Mouse (Mus musculus) myocyte (in vitro differentiated cells): ENCODE results near the gene Dennd1b. TPM values are rescaled to one million over a fixed set of nuclear protein-coding genes. Genes with fewer than 3 reads are reported as not detected.

Experiments
- H3K27me3 ChIP-seq: one replicate; pipeline ENCODE4 v1.6.1; 2011; ENCODE audit not compliant: control insufficient read depth, insufficient read depth, insufficient read length
- H3K36me3 ChIP-seq: one replicate; pipeline ENCODE4 v1.6.1; 2011; ENCODE audit not compliant: control insufficient read depth, insufficient read depth
- H3K4me2 ChIP-seq: one replicate; pipeline ENCODE4 v1.6.1; 2011; ENCODE audit warnings: low read depth, control low read depth
- H3K4me3 ChIP-seq: one replicate; pipeline ENCODE4 v1.5.1; 2011; ENCODE audit warnings: mild to moderate bottlenecking, control low read depth, moderate library complexity
- H3K79me2 ChIP-seq: one replicate; pipeline ENCODE4 v1.6.1; 2011; ENCODE audit not compliant: control insufficient read depth, insufficient read depth
- H3ac ChIP-seq: one replicate; pipeline ENCODE4 v1.6.1; 2011; ENCODE audit not compliant: control insufficient read depth, insufficient read length
- CEBPB ChIP-seq: IDR thresholded peaks from 2 replicates; pipeline ENCODE4 v1.6.1; 2011; ENCODE audit warnings: mild to moderate bottlenecking, moderate library complexity; ENCODE audit not compliant: poor library complexity, insufficient read depth, severe bottlenecking
- E2F4 ChIP-seq: IDR thresholded peaks from one replicate; pipeline ENCODE4 v1.6.1; 2011; ENCODE audit warnings: mild to moderate bottlenecking, control low read depth, moderate library complexity; ENCODE audit not compliant: insufficient read depth
- MAX ChIP-seq: IDR thresholded peaks from one replicate; pipeline ENCODE4 v1.6.1; 2011; ENCODE audit warnings: low read depth, mild to moderate bottlenecking, control low read depth
- MYOD1 ChIP-seq, 3 experiments: IDR thresholded peaks; one replicate each; pipeline ENCODE4 v1.6.1; 2011; ENCODE audit warnings: control low read depth in 2 of 3, low read depth in 2 of 3, mild to moderate bottlenecking in 2 of 3, moderate library complexity in 1 of 3; ENCODE audit not compliant: insufficient read length in 2 of 3, control insufficient read depth in 1 of 3
- MYOG ChIP-seq, 3 experiments: IDR thresholded peaks; one replicate each; pipeline ENCODE4 v1.6.1; 2011; ENCODE audit warnings: control low read depth in 2 of 3, low read depth in 2 of 3, mild to moderate bottlenecking in 2 of 3; ENCODE audit not compliant: insufficient read length in 2 of 3, control insufficient read depth in 1 of 3, insufficient read depth in 1 of 3
- POLR2A ChIP-seq: IDR thresholded peaks from one replicate; pipeline ENCODE4 v1.6.1; 2011; ENCODE audit warnings: low read depth, mild to moderate bottlenecking, control low read depth, moderate library complexity; ENCODE audit not compliant: insufficient read length
- POLR2AphosphoS2 ChIP-seq: IDR thresholded peaks from one replicate; pipeline ENCODE4 v1.6.1; 2011; ENCODE audit warnings: low read depth, control low read depth; ENCODE audit not compliant: insufficient read length
- REST ChIP-seq: IDR thresholded peaks from one replicate; pipeline ENCODE4 v1.6.1; 2011; ENCODE audit warnings: mild to moderate bottlenecking, control low read depth, moderate library complexity; ENCODE audit not compliant: insufficient read depth, insufficient read length
- SRF ChIP-seq: IDR thresholded peaks from one replicate; pipeline ENCODE4 v1.6.1; 2011; ENCODE audit warnings: low read depth; ENCODE audit not compliant: control insufficient read depth, insufficient read length
- TCF12 ChIP-seq: IDR thresholded peaks from one replicate; pipeline ENCODE4 v1.6.1; 2011; ENCODE audit warnings: mild to moderate bottlenecking, control low read depth; ENCODE audit not compliant: poor library complexity, insufficient read depth, severe bottlenecking
- TCF3 ChIP-seq: IDR thresholded peaks from one replicate; pipeline ENCODE4 v1.6.1; 2011; ENCODE audit warnings: low read depth, control low read depth; ENCODE audit not compliant: insufficient read length
- USF1 ChIP-seq: IDR thresholded peaks from one replicate; pipeline ENCODE4 v1.6.1; 2011; ENCODE audit warnings: low read depth, mild to moderate bottlenecking, control low read depth, moderate library complexity
- polyA plus RNA-seq: library from polyadenylated mRNA; unstranded; fragments of >200 nt; fragmentation: generic; extraction: Trizol; gene quantifications from one replicate; pipeline ENCODE4 v1.2.1, GENCODE M21; 2012; ENCODE audit warnings: missing spikeins

The Dennd1b gene
- polyA plus RNA-seq, 1 experiment, result 1.3 TPM

DNA sequence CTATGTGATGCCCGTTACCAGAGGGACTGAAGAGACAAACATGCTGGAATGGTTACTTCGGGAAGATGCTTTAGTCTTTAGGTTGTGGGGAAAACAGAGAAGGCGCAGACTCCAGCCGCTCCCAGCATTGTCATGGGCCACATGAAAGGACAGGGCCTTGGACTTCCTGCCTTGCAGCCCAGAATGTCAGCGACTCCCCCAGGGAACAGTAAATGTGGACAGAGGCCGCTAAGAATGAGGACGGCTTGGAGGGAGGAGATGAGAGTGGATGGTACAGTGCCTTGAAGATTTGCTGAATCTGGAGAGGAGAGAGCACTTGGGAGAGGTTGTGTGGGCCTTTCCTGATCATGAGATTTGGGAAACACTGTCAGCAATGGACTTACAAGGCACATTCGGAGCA is 252.1 kb downstream of the Dennd1b start:
- Histone ChIP-seq H3K79me2 (no peaks in the 10 kb centered on the region), H3K4me2 (no peak overlapping the region), H3K27me3 (no peaks in the 10 kb centered on the region), H3K4me3 (no peak overlapping the region), H3ac (no peak overlapping the region), H3K36me3 (no peaks in the 10 kb centered on the region)
- no peak for TF ChIP-seq USF1
- no peak for TF ChIP-seq MYOD1 (IDR thresholded peaks at IDR 0.05; ENCODE audit: control insufficient read depth in 1 of 3, insufficient read length in 2 of 3, low read depth in 2 of 3)
- TF ChIP-seq MAX, result no peak
- no peak for TF ChIP-seq TCF12

DNA sequence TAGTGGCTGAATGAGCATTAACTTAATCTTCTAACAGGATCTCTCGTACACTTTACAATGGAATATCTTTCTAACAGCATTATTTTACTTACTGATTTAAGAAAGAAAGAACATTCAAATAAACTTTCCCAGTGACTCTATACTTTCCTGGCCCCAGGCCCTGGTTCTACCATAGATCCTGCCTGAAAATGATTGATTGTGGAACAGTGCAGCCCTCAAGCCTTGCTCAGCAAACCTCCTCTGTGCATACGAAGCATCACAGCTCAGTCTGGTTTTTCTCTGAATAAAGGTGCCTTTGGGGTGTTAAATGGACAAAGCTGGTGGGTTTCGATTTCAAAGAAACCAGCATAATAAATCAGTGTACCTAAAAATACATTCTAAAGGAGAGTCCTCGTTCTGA is 260.6 kb downstream of the Dennd1b start:
- Histone ChIP-seq H3ac (no peak overlapping the region), H3K36me3 (no peaks in the 10 kb centered on the region), H3K79me2 (no peaks in the 10 kb centered on the region), H3K4me3 (no peak overlapping the region), H3K27me3 (no peaks in the 10 kb centered on the region), H3K4me2 (no peak overlapping the region)
- no peak for TF ChIP-seq MYOD1 (IDR thresholded peaks at IDR 0.05; ENCODE audit: control insufficient read depth in 1 of 3, insufficient read length in 2 of 3, low read depth in 2 of 3)
- TF ChIP-seq MAX, result no peak
- TF ChIP-seq POLR2AphosphoS2, result no peak
- no peak for TF ChIP-seq TCF12
- no peak for TF ChIP-seq USF1
- TF ChIP-seq REST, result no peak
- TF ChIP-seq TCF3, result no peak
- no peak for TF ChIP-seq MYOG (IDR thresholded peaks at IDR 0.05; ENCODE audit: control insufficient read depth in 1 of 3, insufficient read depth in 1 of 3, insufficient read length in 2 of 3, low read depth in 2 of 3)
- no peak for TF ChIP-seq SRF
- TF ChIP-seq POLR2A, result no peak
- TF ChIP-seq E2F4, result no peak
- TF ChIP-seq CEBPB, result no peak

DNA sequence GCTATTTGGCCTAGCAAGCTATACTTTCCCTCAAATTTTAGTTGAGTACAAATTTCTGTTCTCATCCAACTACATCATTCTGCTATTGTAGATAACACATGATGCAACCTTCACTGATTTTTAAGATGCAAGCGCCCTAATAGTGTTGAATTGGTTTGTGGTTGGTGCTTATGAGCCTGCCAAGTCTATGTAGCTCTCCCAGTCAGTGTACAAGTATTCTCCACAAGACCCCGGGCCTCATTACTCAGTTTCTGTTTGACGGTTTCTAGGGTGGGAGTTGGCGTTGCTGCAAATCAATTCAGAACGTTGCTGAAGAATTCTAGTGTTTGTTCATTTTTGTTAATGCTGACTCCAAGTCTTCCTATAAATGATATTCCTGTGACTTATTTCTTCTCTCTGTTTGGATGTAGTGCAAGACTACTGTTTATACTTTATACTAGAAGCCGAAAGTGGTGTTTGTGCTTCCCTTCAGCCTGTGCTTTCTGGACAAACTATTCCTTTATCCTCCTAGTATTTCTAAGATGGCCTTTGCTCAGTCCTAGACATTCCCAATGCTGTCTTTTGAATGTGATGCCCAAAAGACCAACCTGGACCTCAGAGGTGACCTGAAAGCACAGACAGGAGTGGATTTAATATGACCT is 261.2 kb downstream of the Dennd1b start:
- no peaks in the 10 kb centered on the region for H3K79me2 ChIP-seq
- H3K27me3 ChIP-seq, result no peaks in the 10 kb centered on the region
- H3ac ChIP-seq, result no peak overlapping the region
- H3K36me3 ChIP-seq, result no peaks in the 10 kb centered on the region
- TF ChIP-seq MYOG (IDR thresholded peaks at IDR 0.05; ENCODE audit: control insufficient read depth in 1 of 3, insufficient read depth in 1 of 3, insufficient read length in 2 of 3, low read depth in 2 of 3), result no peak
- H3K4me2 ChIP-seq, result no peak overlapping the region
- no peak overlapping the region for H3K4me3 ChIP-seq

Other genes starting within 250 kb of the Dennd1b start
- gene Lhx9, start 114.9 kb upstream of the Dennd1b start, polyA plus RNA-seq, result 0.14 TPM
- 66.0 TPM for gene 2310009B15Rik, start 106.6 kb upstream of the Dennd1b start, polyA plus RNA-seq